Mouse (Mus musculus) neutrophil, adult 83 days (primary cell): ENCODE data around the gene Fat1. TPM values are rescaled to one million over a fixed set of nuclear protein-coding genes. Genes with fewer than 3 reads are reported as not detected.

ENCODE experiments used
- total RNA-seq, 2 experiments: library from RNA; stranded (reverse); gene quantifications; one replicate each; pipeline ENCODE4 v1.2.4; 2023

Fat1 gene
- total RNA-seq, result under 1 TPM; 0.26 to 0.39 TPM

GRCm38 (mm10) chr8:44934850-44935497 lies at the start of gene Fat1:
TSS of gene Fat1 (plus strand) at chr8:44935447.

GRCm38 (mm10) chr8:45068759-45069386 lies 133.6 kb downstream of the Fat1 start, which contains the start of gene Mtnr1a:
TSS of gene Mtnr1a (plus strand) at chr8:45069137.

Other genes starting within 250 kb of the Fat1 start
- gene Mtnr1a, start 133.7 kb downstream of the Fat1 start, total RNA-seq, result not detected